Mouse (Mus musculus) hindbrain, embryonic 15.5 days (tissue): Measurements from ENCODE around the gene Slc12a7. TPM values are rescaled to one million over a fixed set of nuclear protein-coding genes. Genes with fewer than 3 reads are reported as not detected.
A peak's percentile ranks its signal among the peaks of the same experiment; 100 is the strongest.

Experiments used
- ATAC-seq: fragments of 200-750 bp; cut with Nextera tagmentation; 2 replicates; pipeline ENCODE4 v1.8.0; 2017; ENCODE audit warnings: low read depth, moderate number of reproducible peaks, moderate TSS enrichment; ENCODE audit not compliant: low FRiP score
- H3K27ac ChIP-seq: fragments of 300-500 bp; sonication (generic); replicated peaks from 2 replicates; pipeline ENCODE4 v1.5.1; 2015; ENCODE audit warnings: mild to moderate bottlenecking, inconsistent platforms
- H3K27me3 ChIP-seq: fragments of 300-500 bp; sonication (generic); 2 replicates; pipeline ENCODE4 v1.6.1; 2015; ENCODE audit warnings: control low read depth, inconsistent platforms
- H3K36me3 ChIP-seq: fragments of 300-500 bp; sonication (generic); 2 replicates; pipeline ENCODE4 v1.6.1; 2015; ENCODE audit warnings: control low read depth, inconsistent platforms
- H3K4me1 ChIP-seq: fragments of 300-500 bp; sonication (generic); replicated peaks from 2 replicates; pipeline ENCODE4 v1.6.1; 2015; ENCODE audit warnings: control low read depth, inconsistent platforms
- H3K4me2 ChIP-seq: fragments of 300-500 bp; sonication (generic); 2 replicates; pipeline ENCODE4 v1.6.1; 2015; ENCODE audit warnings: moderate library complexity, mild to moderate bottlenecking, inconsistent platforms
- H3K4me3 ChIP-seq: fragments of 300-500 bp; sonication (generic); 2 replicates; pipeline ENCODE4 v1.5.1; 2015; ENCODE audit warnings: mild to moderate bottlenecking, inconsistent platforms
- H3K9ac ChIP-seq: fragments of 300-500 bp; sonication (generic); 2 replicates; pipeline ENCODE4 v1.6.1; 2015; ENCODE audit warnings: inconsistent platforms
- H3K9me3 ChIP-seq: fragments of 300-500 bp; sonication (generic); 2 replicates; pipeline ENCODE4 v1.6.1; 2016; ENCODE audit warnings: control low read depth, inconsistent platforms
- WGBS: fragments of 180-500 bp; shearing (Covaris S2); methylation state at CpG from one replicate; pipeline ENCODE4 v1.1.7; 2015; 5-methylcytosine and 5-hydroxymethylcytosine counted together
- polyA plus RNA-seq: library from polyadenylated mRNA; unstranded; fragments of >200 nt; fragmentation: Nextera tagmentation; extraction: Ambion mirVana; gene quantifications from 2 replicates; pipeline ENCODE4 v1.2.1, GENCODE M21; 2015

Slc12a7 gene
- polyA plus RNA-seq, 1 experiment from 2014 or later, result 10.1 TPM

DNA sequence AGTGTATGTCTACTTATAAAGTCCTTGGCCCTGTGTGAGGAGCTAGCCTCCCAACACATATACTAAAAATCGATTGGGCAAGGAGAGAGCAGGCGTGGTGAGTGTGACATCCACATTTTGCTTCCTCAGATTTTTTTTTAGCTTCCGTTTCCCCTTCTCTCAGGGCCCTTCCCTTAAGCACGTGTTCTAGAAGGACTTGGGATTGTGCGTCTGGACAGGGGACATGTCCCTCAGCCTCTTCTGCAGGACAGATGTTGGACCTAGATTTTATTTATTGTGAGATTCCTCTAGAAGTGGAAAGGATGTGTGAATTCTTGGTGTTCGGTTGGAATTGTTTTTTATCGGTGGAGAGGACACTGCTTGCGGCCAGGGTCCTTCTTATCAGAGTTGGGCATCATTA lies 34.3 kb downstream of the Slc12a7 start:
- Histone ChIP-seq H3K4me3 (no peak overlapping the region), H3K4me2 (no peak overlapping the region), H3K4me1 (peaks cover 21% of the 10 kb centered on the region), H3K9ac (no peak overlapping the region), H3K9me3 (no peaks in the 10 kb centered on the region), H3K27ac (no peak overlapping the region), H3K27me3 (no peaks in the 10 kb centered on the region), H3K36me3 (no peaks in the 10 kb centered on the region)
- 89% methylated on average over 8 of the region's 8 CpGs for WGBS
- no peak for ATAC-seq

DNA sequence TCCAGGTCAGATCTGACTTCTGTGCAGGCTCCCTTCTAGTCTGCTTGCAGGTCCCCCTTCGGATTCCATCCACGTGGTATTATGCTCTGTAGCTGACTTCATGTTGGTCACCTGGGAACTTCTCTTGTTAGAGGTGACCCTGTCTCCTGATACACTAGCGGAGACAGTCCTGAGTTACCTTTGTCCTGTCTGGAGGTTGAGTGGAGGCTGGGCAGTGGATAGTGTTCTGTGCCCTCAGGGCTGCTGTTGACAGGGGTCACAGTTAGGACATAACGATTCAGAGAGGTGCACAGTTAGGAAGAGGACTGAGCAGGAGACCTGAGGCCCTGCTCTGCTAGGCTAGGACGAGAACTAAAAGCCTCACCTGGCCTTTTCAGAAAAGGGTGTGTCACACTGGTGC lies 34.9 kb downstream of the Slc12a7 start:
- H3K27ac ChIP-seq, result no peak overlapping the region
- ATAC-seq, result no peak
- no peaks in the 10 kb centered on the region for H3K36me3 ChIP-seq
- 90% methylated on average over 5 of the region's 5 CpGs for WGBS
- no peak overlapping the region for H3K4me3 ChIP-seq
- peaks cover 21% of the 10 kb centered on the region for H3K4me1 ChIP-seq
- no peak overlapping the region for H3K4me2 ChIP-seq
- H3K9me3 ChIP-seq, result no peaks in the 10 kb centered on the region
- H3K9ac ChIP-seq, result no peak overlapping the region
- H3K27me3 ChIP-seq, result no peaks in the 10 kb centered on the region

DNA sequence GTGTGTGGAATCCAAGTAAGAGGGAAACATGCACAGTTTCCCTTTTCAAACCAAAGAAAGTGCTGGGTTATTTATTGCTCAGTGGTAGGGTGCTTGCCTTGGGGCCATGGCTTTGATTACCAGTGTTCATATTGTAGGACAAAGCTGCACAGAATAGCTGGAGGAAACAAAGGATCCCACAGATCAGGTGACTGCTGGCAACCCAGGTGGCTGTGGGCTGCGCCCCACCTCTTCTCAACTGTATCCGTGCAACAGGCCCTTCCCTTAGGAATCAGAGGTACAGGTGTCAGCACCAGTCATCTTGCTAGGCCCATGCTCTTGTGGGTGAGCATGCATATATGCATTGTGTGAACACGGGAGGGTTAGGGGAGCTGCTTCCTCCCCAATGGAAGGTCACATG lies 35.4 kb downstream of the Slc12a7 start:
- Histone ChIP-seq H3K27me3 (no peaks in the 10 kb centered on the region), H3K36me3 (no peaks in the 10 kb centered on the region), H3K4me2 (no peak overlapping the region), H3K9ac (no peak overlapping the region), H3K9me3 (no peaks in the 10 kb centered on the region), H3K4me3 (no peak overlapping the region), H3K27ac (no peak overlapping the region), H3K4me1 (peaks cover 21% of the 10 kb centered on the region)
- no peak for ATAC-seq
- 83% methylated on average over 3 of the region's 3 CpGs for WGBS

DNA sequence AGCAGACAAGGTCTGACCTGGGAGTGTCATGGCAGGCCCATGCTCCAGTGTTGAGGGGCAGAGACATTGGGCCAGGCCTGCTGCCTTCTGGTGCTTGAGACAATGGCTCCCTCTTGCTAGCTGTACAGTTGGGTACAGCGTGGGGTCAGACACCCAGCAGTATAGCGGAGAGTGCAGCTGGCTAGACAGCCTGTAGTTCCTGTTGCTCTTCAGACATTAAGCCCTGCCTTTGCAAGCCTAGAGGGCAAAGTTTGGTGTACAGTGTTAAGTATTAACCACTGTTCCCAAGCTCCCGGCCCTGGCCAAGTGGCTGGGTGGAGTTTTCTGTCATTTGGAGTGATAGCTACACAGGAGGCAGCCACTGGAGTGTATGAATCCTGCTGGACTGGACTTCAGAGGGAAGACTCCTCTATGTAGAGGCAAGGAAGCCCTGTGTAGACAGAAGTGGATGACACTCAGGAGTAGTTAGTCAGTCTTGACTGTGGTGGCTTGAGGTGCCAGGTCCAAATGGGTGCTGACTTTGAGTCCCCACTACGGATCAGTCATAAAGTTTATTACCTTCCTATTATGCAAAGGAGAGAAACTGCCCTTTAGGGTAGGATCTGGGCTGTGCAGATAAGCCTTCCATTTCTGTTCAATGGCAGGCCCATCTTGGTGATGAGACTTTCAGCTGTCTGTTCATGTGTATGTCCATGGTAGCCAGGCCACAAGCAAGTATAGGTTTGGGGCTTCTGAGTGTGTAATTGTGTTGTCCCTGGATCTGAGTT lies 37.2 kb downstream of the Slc12a7 start:
- no peaks in the 10 kb centered on the region for H3K36me3 ChIP-seq
- H3K4me1 ChIP-seq, result peaks cover 12% of the 10 kb centered on the region
- no peak overlapping the region for H3K4me3 ChIP-seq
- no peak overlapping the region for H3K27ac ChIP-seq
- no peak overlapping the region for H3K9ac ChIP-seq
- no peak overlapping the region for H3K4me2 ChIP-seq
- H3K9me3 ChIP-seq, result no peaks in the 10 kb centered on the region
- WGBS, result 66% methylated on average over 4 of the region's 4 CpGs
- ATAC-seq, result no peak
- H3K27me3 ChIP-seq, result no peaks in the 10 kb centered on the region

DNA sequence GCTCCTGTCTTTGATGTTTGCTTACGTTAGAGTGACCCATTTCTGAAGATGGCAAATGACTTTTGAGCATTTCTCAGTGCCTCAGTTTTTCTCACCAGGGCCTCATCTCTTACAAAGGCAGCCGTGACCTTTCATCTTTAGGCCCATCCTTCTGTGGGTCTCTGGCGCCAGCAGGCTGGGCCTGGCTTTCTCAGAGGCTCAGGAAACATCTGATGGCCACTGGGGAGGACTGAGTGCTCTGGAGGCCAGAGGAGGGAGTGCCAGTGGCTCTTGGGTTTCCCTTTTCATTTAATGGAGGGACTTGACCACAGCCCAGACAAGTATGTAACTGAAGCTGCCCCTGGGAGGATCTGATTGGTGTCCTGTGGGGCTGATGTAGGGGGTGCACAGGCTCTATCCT lies 38.2 kb downstream of the Slc12a7 start:
- Histone ChIP-seq H3K4me1 (peaks cover 10% of the 10 kb centered on the region; the same call in 1 of the 2 replicates), H3K9ac (no peak overlapping the region), H3K27me3 (no peaks in the 10 kb centered on the region), H3K4me2 (no peak overlapping the region), H3K27ac (no peak overlapping the region), H3K9me3 (no peaks in the 10 kb centered on the region), H3K4me3 (no peak overlapping the region), H3K36me3 (no peaks in the 10 kb centered on the region)
- WGBS, result 47% methylated on average over 3 of the region's 3 CpGs
- ATAC-seq, result no peak

DNA sequence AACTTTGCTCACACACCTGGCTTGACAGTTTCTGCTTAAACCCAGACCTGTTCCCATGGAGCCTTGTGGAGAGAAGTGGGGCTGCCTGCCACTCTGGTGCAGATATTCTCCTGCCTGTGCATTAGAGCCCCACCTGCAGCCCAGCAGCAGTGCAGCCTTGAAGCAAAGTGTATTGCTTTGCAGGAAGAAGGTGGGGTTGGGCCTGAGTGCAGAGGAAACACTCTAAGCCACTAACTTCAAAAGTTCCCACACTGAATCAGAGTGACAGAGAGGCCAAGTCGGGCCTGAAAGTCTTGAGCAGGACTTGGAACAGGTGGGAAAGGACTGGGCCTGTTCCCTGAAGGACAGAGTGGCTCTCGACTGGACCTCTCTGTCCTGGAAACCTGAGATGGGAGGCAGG lies 39.8 kb downstream of the Slc12a7 start:
- Histone ChIP-seq H3K4me1 (peaks cover 10% of the 10 kb centered on the region; the same call in 1 of the 2 replicates), H3K27ac (peak overlapping the region; percentile 30; the same call in 1 of the 2 replicates), H3K9ac (no peak overlapping the region), H3K4me2 (no peak overlapping the region), H3K27me3 (no peaks in the 10 kb centered on the region), H3K9me3 (no peaks in the 10 kb centered on the region), H3K36me3 (no peaks in the 10 kb centered on the region), H3K4me3 (no peak overlapping the region)
- ATAC-seq, result no peak
- WGBS, result 68% methylated on average over 2 of the region's 2 CpGs

DNA sequence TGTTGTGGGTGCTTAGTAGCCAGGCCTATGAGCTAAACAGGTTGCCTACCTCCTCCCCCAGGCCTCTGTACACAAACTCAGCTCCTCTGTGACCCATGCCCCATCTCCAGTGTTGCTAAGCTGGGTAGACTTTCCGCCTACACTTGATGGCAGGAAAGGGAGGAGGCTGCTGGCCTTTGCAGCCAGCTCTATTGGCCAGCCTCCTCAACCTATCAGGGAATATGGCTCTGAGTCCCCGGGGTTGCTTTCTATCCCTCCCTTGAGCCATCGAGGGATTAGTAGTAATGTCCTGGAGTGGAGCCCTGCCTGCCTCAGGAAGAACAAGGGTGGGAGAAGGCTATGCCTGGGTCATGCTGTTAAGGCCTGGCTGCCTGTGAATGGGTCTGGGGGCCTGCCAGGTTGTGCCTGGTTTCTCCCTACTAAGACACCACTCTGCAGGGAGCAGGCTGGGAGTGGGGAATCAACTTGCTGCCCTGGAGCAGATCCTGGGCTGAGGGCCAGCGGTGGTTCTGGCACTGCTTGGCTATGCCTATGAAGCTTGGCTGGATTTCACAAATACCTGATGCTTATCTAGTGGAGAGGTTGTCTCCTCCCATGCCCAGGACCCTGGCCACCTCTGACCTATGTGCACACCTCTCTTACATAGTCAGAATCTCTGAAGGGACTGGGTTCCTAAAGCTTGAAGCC lies 40.8 kb downstream of the Slc12a7 start:
- Histone ChIP-seq H3K4me1 (peaks cover 10% of the 10 kb centered on the region; the same call in 1 of the 2 replicates), H3K9me3 (no peaks in the 10 kb centered on the region), H3K9ac (no peak overlapping the region), H3K4me3 (no peak overlapping the region), H3K27me3 (no peaks in the 10 kb centered on the region), H3K27ac (peak overlapping the region; percentile 30; the same call in 1 of the 2 replicates), H3K36me3 (no peaks in the 10 kb centered on the region), H3K4me2 (no peak overlapping the region)
- WGBS, result 63% methylated on average over 4 of the region's 4 CpGs
- ATAC-seq, result peak; percentile 55; the same call in 1 of the 2 replicates

DNA sequence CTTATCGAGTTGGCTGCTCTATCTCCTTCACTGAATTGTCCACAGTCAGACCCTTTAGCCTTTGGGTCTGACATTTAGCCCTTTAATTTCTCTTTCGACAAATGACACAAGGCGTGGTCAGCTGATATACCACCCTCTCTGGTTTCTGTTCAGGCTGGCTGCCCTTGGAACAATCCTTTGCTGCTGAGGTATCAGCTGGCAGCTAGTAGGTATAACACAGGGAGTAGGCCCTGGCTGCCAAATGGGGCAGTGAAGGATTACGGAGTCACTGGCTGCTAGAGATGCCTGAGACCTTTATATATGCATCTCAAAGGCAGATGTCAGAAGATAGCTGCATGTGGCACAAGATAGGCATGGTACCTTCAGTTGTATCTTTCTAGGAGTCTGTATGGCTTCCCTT lies 42.9 kb downstream of the Slc12a7 start:
- peaks cover 10% of the 10 kb centered on the region; the same call in 1 of the 2 replicates for H3K4me1 ChIP-seq
- H3K27me3 ChIP-seq, result no peaks in the 10 kb centered on the region
- H3K27ac ChIP-seq, result no peak overlapping the region
- no peak overlapping the region for H3K4me3 ChIP-seq
- WGBS, result 82% methylated on average over 4 of the region's 4 CpGs
- ATAC-seq, result no peak
- no peaks in the 10 kb centered on the region for H3K9me3 ChIP-seq
- H3K9ac ChIP-seq, result no peak overlapping the region
- H3K36me3 ChIP-seq, result no peaks in the 10 kb centered on the region
- no peak overlapping the region for H3K4me2 ChIP-seq

DNA sequence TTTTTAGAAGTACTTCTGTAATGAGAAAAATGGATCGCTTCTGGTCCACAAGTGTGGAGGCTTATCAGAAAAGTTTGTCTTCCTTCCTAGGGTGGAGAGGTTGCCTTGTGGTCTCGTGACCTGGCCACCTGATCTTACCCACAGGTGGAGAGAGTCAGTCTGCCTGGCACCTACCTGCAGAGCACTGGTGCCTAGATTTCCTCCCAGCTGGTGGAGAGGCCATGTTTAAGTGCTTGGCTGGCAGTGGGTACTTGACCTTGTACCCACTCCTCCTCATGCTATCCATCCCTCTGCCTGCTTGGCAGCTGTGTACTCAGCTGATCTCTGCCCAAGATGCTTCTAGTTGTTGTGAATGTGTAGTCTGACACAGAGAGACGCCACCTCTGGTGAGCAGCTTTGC lies 44.7 kb downstream of the Slc12a7 start:
- Histone ChIP-seq H3K27me3 (no peaks in the 10 kb centered on the region), H3K4me2 (no peak overlapping the region), H3K36me3 (no peaks in the 10 kb centered on the region), H3K4me3 (no peak overlapping the region), H3K4me1 (peaks cover 10% of the 10 kb centered on the region; the same call in 1 of the 2 replicates), H3K27ac (no peak overlapping the region), H3K9ac (no peak overlapping the region), H3K9me3 (no peaks in the 10 kb centered on the region)
- WGBS, result 91% methylated on average over 3 of the region's 3 CpGs
- no peak for ATAC-seq

DNA sequence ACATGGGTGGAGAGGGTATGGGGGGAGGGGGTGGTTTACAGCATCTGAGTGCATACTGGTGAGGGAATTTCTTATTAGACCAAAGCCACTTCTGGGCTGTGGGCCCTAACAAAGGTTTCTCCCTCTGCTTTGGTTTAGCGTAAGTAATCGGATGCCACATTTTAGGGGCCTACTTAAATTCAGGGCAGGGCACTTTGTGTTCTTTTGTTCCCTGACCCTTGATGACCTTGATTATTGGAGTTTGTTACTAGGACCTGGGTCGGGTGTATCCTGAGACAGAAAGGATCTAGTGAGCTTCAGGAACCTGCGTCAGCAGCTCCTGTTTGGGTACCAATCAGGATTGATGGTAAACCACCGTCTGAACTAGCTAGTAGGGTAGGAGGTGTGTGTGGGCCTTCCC lies 49.6 kb downstream of the Slc12a7 start:
- no peak overlapping the region for H3K4me3 ChIP-seq
- H3K9ac ChIP-seq, result no peak overlapping the region
- no peak overlapping the region for H3K27ac ChIP-seq
- no peaks in the 10 kb centered on the region for H3K27me3 ChIP-seq
- WGBS, result 47% methylated on average over 5 of the region's 5 CpGs
- H3K36me3 ChIP-seq, result no peaks in the 10 kb centered on the region
- ATAC-seq, result no peak
- no peaks in the 10 kb centered on the region for H3K4me1 ChIP-seq
- no peaks in the 10 kb centered on the region for H3K9me3 ChIP-seq
- H3K4me2 ChIP-seq, result no peak overlapping the region

DNA sequence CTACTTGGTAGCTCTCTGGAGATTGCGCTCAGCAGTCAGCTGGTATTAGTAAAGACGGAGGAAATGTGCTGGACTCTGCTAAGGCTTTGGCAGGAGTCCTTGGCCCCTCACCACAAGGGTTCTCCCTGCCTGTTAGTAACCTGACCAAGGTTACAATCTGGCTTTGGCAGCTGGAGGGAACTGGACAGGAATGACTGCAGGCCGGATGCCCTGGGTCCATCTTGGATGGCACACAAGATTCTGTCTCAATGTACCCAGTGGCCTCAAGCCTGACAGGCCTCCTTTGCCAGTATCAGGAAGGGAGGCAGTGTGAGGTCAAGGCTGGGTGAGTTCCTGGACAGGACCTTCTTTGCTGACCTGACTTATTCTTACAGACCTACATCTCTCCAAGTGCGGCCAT lies 59.3 kb downstream of the Slc12a7 start:
- 94% methylated on average over 4 of the region's 4 CpGs for WGBS
- H3K4me3 ChIP-seq, result no peak overlapping the region
- no peaks in the 10 kb centered on the region for H3K27me3 ChIP-seq
- H3K27ac ChIP-seq, result no peak overlapping the region
- H3K4me1 ChIP-seq, result no peaks in the 10 kb centered on the region
- no peak overlapping the region for H3K4me2 ChIP-seq
- H3K36me3 ChIP-seq, result no peaks in the 10 kb centered on the region; the same call in 1 of the 2 replicates
- no peak for ATAC-seq
- no peaks in the 10 kb centered on the region for H3K9me3 ChIP-seq
- no peak overlapping the region for H3K9ac ChIP-seq

DNA sequence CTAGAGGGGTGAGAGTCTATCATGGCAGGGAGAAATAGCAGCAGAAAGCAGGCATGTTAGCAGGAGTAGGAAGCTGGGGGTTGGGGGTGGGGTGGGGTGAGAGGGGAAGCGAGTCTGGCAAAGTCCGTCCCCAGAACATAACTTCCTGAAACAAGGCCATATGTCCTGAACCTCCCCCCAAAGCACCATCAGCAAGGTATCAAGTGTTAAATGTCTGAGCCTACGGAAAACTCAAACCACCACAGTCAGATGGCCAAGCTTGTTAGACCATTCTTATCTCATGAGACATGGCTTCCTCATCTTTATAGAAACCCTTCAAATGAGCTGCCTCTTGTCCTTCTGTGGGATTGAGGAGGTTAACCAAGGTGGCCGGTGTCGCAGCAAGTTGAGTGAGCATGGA lies 60.3 kb downstream of the Slc12a7 start:
- WGBS, result 99% methylated on average over 5 of the region's 5 CpGs
- no peak overlapping the region for H3K4me3 ChIP-seq
- H3K4me1 ChIP-seq, result no peaks in the 10 kb centered on the region
- H3K36me3 ChIP-seq, result no peaks in the 10 kb centered on the region; the same call in 1 of the 2 replicates
- H3K9me3 ChIP-seq, result no peaks in the 10 kb centered on the region
- H3K27ac ChIP-seq, result no peak overlapping the region
- H3K4me2 ChIP-seq, result no peak overlapping the region
- no peak for ATAC-seq
- no peaks in the 10 kb centered on the region for H3K27me3 ChIP-seq
- no peak overlapping the region for H3K9ac ChIP-seq
